Mouse (Mus musculus): ENCODE data around the gene Csde1. TPM values are rescaled to one million over a fixed set of nuclear protein-coding genes. Genes with fewer than 3 reads are reported as not detected.

Gene Csde1
- polyA plus RNA-seq, 1 experiment, result 45.1 TPM

GRCm38 (mm10) chr3:103081861-103082453 is 61.7 kb downstream of the Csde1 start:
- DNase-seq, result no peak
- Histone ChIP-seq H3K4me1 (ENCODE audit: control insufficient read depth, insufficient read depth, low read length) (no peaks in the 10 kb centered on the region), H3K4me3 (replicated peaks; ENCODE audit: extremely low read depth, low read depth, low read length) (no peak overlapping the region)
- TF ChIP-seq POLR2A (IDR thresholded peaks at IDR 0.05; ENCODE audit: borderline replicate concordance, extremely low read depth, low read depth, low read length) (no peak), CTCF (IDR thresholded peaks at IDR 0.05; ENCODE audit: insufficient read depth, low read length) (no peak)
- WGBS, result 81% methylated on average over 17 of the region's 17 CpGs

- DNase-seq, result no peak
- H3K4me3 ChIP-seq (replicated peaks; ENCODE audit: extremely low read depth, low read depth, low read length), result no peak overlapping the region
- 77% methylated on average over 5 of the region's 5 CpGs for WGBS
- TF ChIP-seq CTCF (IDR thresholded peaks at IDR 0.05; ENCODE audit: insufficient read depth, low read length) (no peak), POLR2A (IDR thresholded peaks at IDR 0.05; ENCODE audit: borderline replicate concordance, extremely low read depth, low read depth, low read length) (no peak)
- no peaks in the 10 kb centered on the region for H3K4me1 ChIP-seq (ENCODE audit: control insufficient read depth, insufficient read depth, low read length)
Observed at GRCm38 (mm10) chr3:103082761-103083160, 62.5 kb downstream of the Csde1 start.

DNA sequence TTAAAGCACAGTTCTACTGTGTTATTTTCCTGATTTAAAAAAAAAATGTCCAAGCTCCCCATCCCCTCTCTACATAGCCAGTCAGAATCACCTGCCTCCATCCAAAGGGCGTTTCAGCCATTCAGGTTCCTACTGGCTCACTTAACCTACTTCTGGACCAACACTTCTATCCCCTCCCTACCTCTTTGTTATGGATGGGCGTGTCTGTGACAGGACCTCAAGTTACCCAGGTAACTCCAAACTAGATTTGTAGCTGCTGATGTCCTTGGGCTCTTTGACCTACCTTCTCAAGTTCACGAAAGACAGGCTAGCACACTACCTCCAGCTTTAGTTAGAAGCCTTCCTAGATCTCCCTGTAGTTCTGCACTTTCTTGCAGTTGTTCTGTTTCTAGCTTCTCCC is 65.8 kb downstream of the Csde1 start:
- TF ChIP-seq POLR2A (IDR thresholded peaks at IDR 0.05; ENCODE audit: borderline replicate concordance, extremely low read depth, low read depth, low read length), result no peak
- no peak for TF ChIP-seq CTCF (IDR thresholded peaks at IDR 0.05; ENCODE audit: insufficient read depth, low read length)
- 77% methylated on average over 3 of the region's 3 CpGs for WGBS
- no peak for DNase-seq

GRCm38 (mm10) chr3:103091753-103092152 is 71.5 kb downstream of the Csde1 start:
- no peak overlapping the region for H3K4me3 ChIP-seq (replicated peaks; ENCODE audit: extremely low read depth, low read depth, low read length)
- no peaks in the 10 kb centered on the region for H3K4me1 ChIP-seq (ENCODE audit: control insufficient read depth, insufficient read depth, low read length)
- WGBS, result 79% methylated on average over 2 of the region's 2 CpGs
- TF ChIP-seq POLR2A (IDR thresholded peaks at IDR 0.05; ENCODE audit: borderline replicate concordance, extremely low read depth, low read depth, low read length), result no peak
- DNase-seq, result no peak

More for the DNA sequence above, 65.8 kb downstream of the Csde1 start:
- Histone ChIP-seq H3K4me1 (ENCODE audit: control insufficient read depth, insufficient read depth, low read length) (no peaks in the 10 kb centered on the region), H3K4me3 (replicated peaks; ENCODE audit: extremely low read depth, low read depth, low read length) (no peak overlapping the region)

DNA sequence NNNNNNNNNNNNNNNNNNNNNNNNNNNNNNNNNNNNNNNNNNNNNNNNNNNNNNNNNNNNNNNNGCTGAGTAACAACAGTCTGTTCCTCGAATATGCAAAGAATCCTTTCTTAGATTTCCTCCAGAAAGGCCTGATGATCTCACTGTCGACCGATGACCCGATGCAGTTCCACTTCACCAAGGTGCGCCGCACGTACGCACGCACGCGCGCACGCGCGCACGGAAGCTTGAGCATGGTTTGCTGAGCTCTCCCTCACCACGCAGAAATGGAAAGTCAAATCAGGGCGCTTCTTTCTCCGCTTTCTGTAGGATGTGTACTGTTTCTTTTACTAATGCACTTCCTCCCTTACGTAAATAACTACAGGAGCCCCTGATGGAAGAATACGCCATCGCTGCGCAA is 78.4 kb downstream of the Csde1 start:
- TF ChIP-seq CTCF (IDR thresholded peaks at IDR 0.05; ENCODE audit: insufficient read depth, low read length) (no peak), POLR2A (IDR thresholded peaks at IDR 0.05; ENCODE audit: borderline replicate concordance, extremely low read depth, low read depth, low read length) (no peak)
- Histone ChIP-seq H3K4me3 (replicated peaks; ENCODE audit: extremely low read depth, low read depth, low read length) (no peak overlapping the region), H3K4me1 (ENCODE audit: control insufficient read depth, insufficient read depth, low read length) (peaks cover 5% of the 10 kb centered on the region)
- 79% methylated on average over 23 of the region's 23 CpGs for WGBS
- no peak for DNase-seq

DNA sequence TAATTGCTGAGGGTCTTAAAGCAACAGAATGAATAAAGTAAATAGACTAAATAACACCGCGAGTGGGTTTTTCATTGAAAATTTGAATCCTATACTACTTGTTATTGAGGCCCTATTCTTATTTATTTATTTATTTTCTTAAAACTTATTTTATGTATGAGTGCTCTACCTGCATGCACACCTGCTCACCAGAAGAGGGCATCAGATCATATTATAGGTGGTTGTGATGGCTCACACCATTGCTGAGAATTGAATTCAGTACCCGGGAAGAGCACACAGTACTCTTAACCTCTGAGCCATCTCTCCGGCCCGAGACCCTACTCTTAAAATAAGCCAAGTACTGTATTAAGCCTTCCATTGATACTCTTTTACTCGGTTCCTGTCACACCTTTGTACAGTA is 79.4 kb downstream of the Csde1 start:
- no peak for DNase-seq
- no peak overlapping the region for H3K4me3 ChIP-seq (replicated peaks; ENCODE audit: extremely low read depth, low read depth, low read length)
- WGBS, result 86% methylated on average over 6 of the region's 6 CpGs
- peaks cover 5% of the 10 kb centered on the region for H3K4me1 ChIP-seq (ENCODE audit: control insufficient read depth, insufficient read depth, low read length)
- no peak for TF ChIP-seq POLR2A (IDR thresholded peaks at IDR 0.05; ENCODE audit: borderline replicate concordance, extremely low read depth, low read depth, low read length)
- no peak for TF ChIP-seq CTCF (IDR thresholded peaks at IDR 0.05; ENCODE audit: insufficient read depth, low read length)

DNA sequence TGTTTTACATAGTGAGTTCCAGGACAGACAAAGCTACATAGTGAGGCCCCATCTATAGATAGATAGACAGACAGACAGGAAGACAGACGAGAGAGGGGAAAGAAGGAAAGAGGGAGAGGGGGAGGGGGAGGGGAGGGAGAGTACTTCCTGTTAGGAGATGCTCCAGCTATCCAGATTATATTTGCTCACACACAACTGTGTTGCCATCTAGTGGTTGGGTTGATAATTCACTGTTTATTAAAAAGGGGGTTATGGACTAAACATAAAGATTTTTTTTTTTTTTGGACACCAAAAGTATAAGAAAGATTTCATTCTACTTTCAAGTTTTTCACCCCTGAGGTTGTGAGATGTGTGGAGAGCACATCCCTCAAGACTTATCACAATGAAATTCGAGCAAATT is 80.5 kb downstream of the Csde1 start:
- 30% methylated on average over 2 of the region's 2 CpGs for WGBS
- no peak for DNase-seq
- no peak for TF ChIP-seq POLR2A (IDR thresholded peaks at IDR 0.05; ENCODE audit: borderline replicate concordance, extremely low read depth, low read depth, low read length)
- TF ChIP-seq CTCF (IDR thresholded peaks at IDR 0.05; ENCODE audit: insufficient read depth, low read length), result no peak

DNA sequence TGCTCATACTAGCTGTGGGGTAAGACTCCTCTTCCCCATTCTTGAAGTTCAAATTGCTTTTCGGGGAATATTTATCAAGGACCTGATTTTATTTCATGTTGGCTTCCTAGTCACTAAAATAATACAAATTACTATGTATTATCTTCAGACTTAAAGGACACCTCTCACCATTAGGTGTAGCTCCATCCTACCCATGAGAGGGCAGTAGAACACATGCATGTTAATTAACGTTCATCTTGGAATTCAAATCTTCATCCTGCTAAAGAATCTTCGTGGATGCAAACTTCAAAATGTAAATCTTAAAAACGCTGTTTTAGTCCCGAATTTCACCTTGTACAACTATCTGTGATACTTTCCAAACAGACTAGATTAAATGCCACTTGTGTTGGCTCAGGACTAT is 81.0 kb downstream of the Csde1 start:
- no peak overlapping the region for H3K4me3 ChIP-seq (replicated peaks; ENCODE audit: extremely low read depth, low read depth, low read length)
- 46% methylated on average over 5 of the region's 5 CpGs for WGBS
- no peak for TF ChIP-seq POLR2A (IDR thresholded peaks at IDR 0.05; ENCODE audit: borderline replicate concordance, extremely low read depth, low read depth, low read length)
- no peak for TF ChIP-seq CTCF (IDR thresholded peaks at IDR 0.05; ENCODE audit: insufficient read depth, low read length)
- peaks cover 5% of the 10 kb centered on the region for H3K4me1 ChIP-seq (ENCODE audit: control insufficient read depth, insufficient read depth, low read length)
- DNase-seq, result no peak

More for the DNA sequence above, 80.5 kb downstream of the Csde1 start:
- Histone ChIP-seq H3K4me3 (replicated peaks; ENCODE audit: extremely low read depth, low read depth, low read length) (no peak overlapping the region), H3K4me1 (ENCODE audit: control insufficient read depth, insufficient read depth, low read length) (peaks cover 5% of the 10 kb centered on the region)

GRCm38 (mm10) chr3:103101909-103102308 is 81.7 kb downstream of the Csde1 start:
- WGBS, result under 1% methylated on average over 14 of the region's 14 CpGs
- no peak for DNase-seq
- Histone ChIP-seq H3K4me1 (ENCODE audit: control insufficient read depth, insufficient read depth, low read length) (peaks cover 5% of the 10 kb centered on the region), H3K4me3 (replicated peaks; ENCODE audit: extremely low read depth, low read depth, low read length) (peak overlapping the region; percentile 85)
- TF ChIP-seq POLR2A (IDR thresholded peaks at IDR 0.05; ENCODE audit: borderline replicate concordance, extremely low read depth, low read depth, low read length), result no peak
- TF ChIP-seq CTCF (IDR thresholded peaks at IDR 0.05; ENCODE audit: insufficient read depth, low read length), result no peak
